Mouse (Mus musculus): ENCODE measurements around the gene Fam173a.

The Fam173a gene

DNA sequence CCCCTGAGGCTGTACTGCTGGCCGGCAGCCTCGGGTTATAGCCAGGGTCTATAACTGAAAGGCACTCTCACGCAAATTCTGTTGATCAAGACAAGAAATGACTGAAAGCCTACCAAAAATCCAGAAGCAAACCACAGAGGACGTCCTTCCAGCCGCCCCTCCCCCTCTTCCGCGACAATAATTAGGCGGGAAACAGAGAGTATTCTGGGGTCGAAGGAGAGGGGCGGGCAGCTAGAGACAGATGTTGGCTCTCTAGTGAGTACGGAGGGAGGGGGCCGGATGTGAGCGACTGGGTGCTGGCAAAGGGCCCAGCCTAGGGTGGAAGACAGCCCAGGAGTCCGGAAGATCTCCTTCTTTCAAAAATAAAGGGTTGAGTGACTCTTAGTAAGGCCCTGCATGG, at the start of gene Fam173a:
Gene Fam173a (minus strand): TSS at position 287 of the 400 bp plus-strand sequence.
- peak in 1 of 2 experiments; percentile 63 for DNase-seq (ENCODE audit: low spot score in 2 of 2)

GRCm38 (mm10) chr17:25841117-25841880, 48.6 kb upstream of the Fam173a start, which contains the start of gene Gm20683:
TSS of gene Gm20683 (minus strand) at chr17:25841763.
- no peak for DNase-seq (ENCODE audit: low spot score in 2 of 2)

GRCm38 (mm10) chr17:25840519-25840918, 47.8 kb upstream of the Fam173a start:
- DNase-seq (ENCODE audit: low spot score in 2 of 2), result no peak

DNA sequence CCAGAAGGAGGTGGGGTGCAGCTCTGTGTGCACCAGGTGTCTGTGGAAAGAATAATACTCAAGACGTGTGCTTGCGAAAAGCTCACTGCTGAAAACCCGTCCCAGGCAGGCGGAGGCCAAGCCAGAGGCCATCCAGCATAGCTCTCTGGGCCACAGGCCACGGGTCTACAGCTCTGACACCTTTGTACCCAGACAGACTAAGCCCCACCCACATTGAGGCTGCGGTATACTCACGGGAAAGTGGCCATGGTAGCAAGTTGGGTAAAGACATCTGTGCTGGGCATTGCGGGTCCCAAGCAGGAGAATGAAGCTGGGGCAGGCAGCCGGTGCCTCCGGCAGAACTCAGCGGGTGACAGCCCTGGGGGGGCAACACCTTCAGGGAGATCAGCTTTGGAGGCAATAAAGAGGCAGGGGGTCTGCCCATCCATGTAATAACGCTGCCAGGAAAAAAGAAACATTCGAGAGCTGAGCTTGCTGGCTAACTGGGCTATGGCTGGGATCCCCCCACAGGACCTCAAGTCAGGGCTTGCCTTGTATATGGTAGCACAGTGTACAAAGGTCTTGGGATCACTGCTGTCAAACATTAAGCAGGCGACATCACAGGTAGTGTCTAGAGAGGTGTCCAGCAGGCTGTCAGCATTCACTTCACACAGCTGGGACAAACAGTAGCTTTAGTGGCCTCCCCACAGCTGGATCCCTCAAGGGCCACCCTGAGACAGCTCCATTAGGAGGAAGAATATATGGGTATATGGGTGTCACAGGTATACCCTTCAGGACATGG, 46.9 kb upstream of the Fam173a start:
- DNase-seq (ENCODE audit: low spot score in 2 of 2), result no peak

DNA sequence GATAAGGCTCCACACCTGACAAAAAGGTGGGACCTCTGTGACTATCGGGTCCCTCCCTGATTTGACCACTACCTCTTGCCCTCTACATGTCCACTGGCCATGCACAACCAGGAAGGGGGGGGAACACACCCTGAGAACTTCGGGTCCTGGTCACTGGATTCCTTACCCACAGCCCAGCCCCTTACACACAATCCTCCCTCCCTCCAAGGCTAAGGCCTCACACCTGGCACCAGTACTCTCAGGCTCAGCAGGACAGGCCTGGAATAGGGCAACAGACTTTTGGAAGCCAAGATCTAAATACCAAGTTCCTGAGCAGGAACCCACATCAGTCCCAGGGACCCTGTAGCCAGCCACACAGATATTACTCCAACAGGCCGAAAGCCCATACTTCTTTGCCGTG, 46.2 kb upstream of the Fam173a start:
- DNase-seq (ENCODE audit: low spot score in 2 of 2), result no peak

DNA sequence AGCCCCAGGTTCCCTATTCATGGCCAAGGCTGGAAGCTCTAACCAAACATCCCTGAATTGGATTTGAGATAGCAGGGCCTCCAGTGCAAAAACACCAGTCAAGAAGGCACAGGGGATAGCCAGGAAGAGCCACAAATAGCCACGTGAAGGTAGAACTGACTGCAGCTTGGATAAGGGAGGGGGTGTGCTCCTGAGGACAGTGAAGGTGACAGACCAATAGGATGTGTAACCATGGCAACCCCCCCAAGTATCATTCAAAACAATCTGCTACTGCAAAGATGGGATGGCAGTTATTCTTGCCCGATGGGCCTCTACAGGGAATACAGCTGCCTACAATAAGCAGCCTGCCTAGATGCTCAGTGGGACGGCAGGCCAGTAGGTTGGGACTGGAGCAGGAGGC, 44.8 kb upstream of the Fam173a start:
- DNase-seq (ENCODE audit: low spot score in 2 of 2), result no peak

- DNase-seq (ENCODE audit: low spot score in 2 of 2), result peak; percentile 68 to 77
Measured at GRCm38 (mm10) chr17:25837076-25837410, 44.3 kb upstream of the Fam173a start, which contains the start of gene Rhbdl1. TSS of gene Rhbdl1 (minus strand) at chr17:25837295.

DNA sequence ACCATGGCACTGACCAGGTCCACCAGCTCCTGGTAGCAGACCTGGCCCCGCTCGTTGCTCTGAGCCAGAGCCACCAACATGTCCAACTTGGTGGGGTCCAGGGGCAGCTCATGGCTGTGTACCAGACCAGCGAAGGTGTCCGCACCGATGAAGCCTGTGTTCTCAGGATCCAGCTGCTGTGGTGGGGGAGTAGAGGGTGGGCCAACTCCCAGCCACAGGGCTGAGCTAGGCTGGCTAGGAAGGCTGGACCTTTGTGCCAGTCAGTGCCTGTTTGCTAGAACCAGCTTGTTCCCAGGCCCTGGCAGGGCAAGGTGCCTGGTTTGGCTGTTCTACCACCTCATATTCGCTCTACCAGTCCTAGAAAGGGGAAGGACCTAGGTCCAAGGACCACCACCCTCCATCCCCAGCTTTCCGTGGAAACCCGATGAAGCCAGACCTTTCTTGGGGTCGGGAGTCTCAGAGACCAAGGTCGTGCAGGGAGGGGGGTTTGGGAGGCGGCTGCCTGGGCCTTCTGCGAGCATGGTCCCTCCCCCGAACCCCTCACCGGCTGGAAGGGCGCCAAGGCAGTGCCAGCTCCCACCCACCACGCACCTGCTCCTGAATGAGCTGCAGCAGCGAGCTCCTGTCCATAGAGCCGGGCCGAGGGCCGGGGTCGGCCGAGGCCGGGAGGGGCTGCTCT, 43.8 kb upstream of the Fam173a start:
- peak in 1 of 2 experiments; percentile 26 for DNase-seq (ENCODE audit: low spot score in 2 of 2)

DNA sequence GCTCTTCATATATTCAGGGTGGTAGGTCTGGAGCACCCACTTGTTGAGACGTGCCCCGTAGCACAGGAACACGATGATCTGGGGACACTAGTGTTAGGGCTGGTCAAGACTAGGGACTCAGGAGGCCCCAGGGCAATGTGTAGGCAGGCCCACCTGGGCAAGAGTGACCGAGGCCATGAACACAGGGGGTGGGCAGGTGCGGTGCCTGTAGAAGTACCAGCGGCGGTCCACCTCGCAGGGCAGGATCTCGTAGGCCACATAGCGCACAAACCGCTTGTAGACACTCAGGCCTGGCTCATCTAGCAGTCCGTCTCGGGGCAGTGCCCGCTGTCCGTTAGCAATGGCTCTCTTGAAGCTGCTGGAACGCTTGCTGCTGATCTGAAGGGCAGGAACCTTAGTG, 43.1 kb upstream of the Fam173a start:
- no peak for DNase-seq (ENCODE audit: low spot score in 2 of 2)

- DNase-seq (ENCODE audit: low spot score in 2 of 2), result no peak
Measured at GRCm38 (mm10) chr17:25835301-25835700, 42.6 kb upstream of the Fam173a start.

DNA sequence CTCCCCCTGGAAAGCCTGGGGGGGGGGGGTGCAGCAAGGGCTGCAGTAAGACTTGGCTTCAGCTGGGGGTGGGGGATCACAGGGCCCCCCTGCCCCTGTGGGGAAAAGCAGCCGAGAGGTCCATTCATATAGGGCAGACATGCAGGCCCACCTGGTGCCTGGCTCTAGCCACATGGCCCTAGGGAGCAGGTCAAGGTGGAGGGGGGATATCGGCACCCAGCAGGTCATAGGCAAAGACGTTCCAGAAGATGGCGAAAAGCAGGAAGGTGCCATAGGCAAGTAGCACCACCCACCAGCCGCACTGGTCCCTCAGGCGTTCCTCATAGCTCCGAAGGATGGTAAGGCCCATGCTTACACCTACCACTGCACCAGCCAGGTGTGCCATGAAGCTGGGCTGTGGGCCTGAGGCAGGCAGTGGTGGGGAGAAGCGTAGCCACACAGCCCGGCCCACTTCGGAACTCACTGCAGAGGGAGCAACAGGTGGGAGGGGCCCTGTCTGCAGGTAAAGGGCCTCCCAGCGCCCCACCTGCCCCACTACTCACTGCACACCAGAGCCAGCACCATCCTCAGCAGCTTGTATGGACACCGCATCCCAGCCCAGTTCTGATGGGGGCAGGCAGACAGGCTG, 42.0 kb upstream of the Fam173a start:
- no peak for DNase-seq (ENCODE audit: low spot score in 2 of 2)

GRCm38 (mm10) chr17:25833961-25834594, 41.4 kb upstream of the Fam173a start:
- no peak for DNase-seq (ENCODE audit: low spot score in 2 of 2)

DNA sequence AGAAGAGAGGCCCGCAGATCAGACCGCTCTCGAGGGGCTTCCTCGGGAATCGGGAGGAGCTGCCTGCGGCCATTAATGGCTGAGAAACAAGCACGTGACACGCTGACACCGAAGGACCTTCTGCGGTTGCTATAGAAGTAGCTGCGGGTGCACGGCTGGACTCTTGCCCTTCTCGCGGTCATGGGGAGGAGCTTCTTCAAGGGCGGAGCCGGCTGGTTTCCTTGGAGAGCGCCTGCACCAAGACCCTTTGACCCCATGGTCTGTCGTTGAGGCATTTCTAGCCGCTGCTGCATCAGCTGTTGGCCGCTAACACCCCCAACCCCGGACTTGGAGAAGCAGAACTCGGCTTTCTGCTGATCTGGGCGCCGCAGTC, 40.6 kb upstream of the Fam173a start, which contains the start of gene Stub1:
Gene Stub1 (minus strand): TSS at position 114 of the 373 bp plus-strand sequence.
- DNase-seq (ENCODE audit: low spot score in 2 of 2), result peak; percentile 57 to 81

- DNase-seq (ENCODE audit: low spot score in 2 of 2), result peak; percentile 94 to 99
Measured at GRCm38 (mm10) chr17:25832436-25833290, 40.0 kb upstream of the Fam173a start.

- DNase-seq (ENCODE audit: low spot score in 2 of 2), result peak in 1 of 2 experiments; percentile 43
Measured at GRCm38 (mm10) chr17:25831451-25832281, 39.0 kb upstream of the Fam173a start.

- no peak for DNase-seq (ENCODE audit: low spot score in 2 of 2)
Measured at GRCm38 (mm10) chr17:25830806-25831431, 38.2 kb upstream of the Fam173a start.

GRCm38 (mm10) chr17:25830200-25830753, 37.6 kb upstream of the Fam173a start:
- DNase-seq (ENCODE audit: low spot score in 2 of 2), result no peak

DNA sequence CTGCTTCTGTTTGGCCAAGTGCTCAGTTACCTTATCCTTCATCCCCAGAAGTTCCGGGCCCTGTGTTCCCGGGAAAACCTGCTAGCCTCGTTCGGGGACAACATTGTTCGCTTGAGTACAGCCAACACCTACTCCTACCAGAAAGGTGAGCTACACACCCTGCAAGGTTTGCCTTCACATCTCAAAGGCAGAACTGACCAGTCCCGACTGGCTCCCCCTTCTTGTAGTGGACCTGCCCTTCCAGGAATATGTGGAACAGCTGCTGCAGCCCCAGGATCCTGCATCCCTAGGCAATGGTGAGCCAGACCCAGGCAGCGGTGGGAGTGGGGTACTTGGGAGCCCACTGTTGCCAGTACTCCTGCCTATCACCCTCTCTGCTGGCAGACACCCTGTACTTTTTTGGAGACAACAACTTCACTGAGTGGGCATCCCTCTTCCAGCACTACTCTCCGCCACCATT, 36.9 kb upstream of the Fam173a start:
- no peak for DNase-seq (ENCODE audit: low spot score in 2 of 2)

Measured in cerebellum, postnatal 4 days (tissue).